Mouse (Mus musculus) intestine, embryonic 16.5 days (tissue): ENCODE data around the gene Fut11. TPM values are rescaled to one million over a fixed set of nuclear protein-coding genes. Genes with fewer than 3 reads are reported as not detected.

ENCODE experiments used
- ATAC-seq: fragments of 200-750 bp; cut with Nextera tagmentation; 2 replicates; pipeline ENCODE4 v1.8.0; 2017; ENCODE audit warnings: moderate TSS enrichment, moderate library complexity
- H3K27ac ChIP-seq: fragments of 300-500 bp; sonication (generic); 2 replicates; pipeline ENCODE4 v1.5.1; 2014; ENCODE audit warnings: mild to moderate bottlenecking, low read length
- H3K27me3 ChIP-seq: fragments of 300-500 bp; sonication (generic); replicated peaks from 2 replicates; pipeline ENCODE4 v1.6.1; 2014; ENCODE audit warnings: low read length, control low read depth, mixed read lengths; ENCODE audit not compliant: control insufficient read depth, insufficient read depth
- H3K36me3 ChIP-seq: fragments of 300-500 bp; sonication (generic); 2 replicates; pipeline ENCODE4 v1.6.1; 2014; ENCODE audit warnings: low read length, control low read depth; ENCODE audit not compliant: control insufficient read depth, insufficient read depth
- H3K4me1 ChIP-seq: fragments of 300-500 bp; sonication (generic); 2 replicates; pipeline ENCODE4 v1.6.1; 2014; ENCODE audit warnings: low read length, control low read depth, mixed read lengths; ENCODE audit not compliant: control insufficient read depth, insufficient read depth
- H3K4me2 ChIP-seq: fragments of 300-500 bp; sonication (generic); 2 replicates; pipeline ENCODE4 v1.6.1; 2014; ENCODE audit warnings: low read depth, low read length, control low read depth
- H3K4me3 ChIP-seq: fragments of 300-500 bp; sonication (generic); 2 replicates; pipeline ENCODE4 v1.5.1; 2014; ENCODE audit warnings: mild to moderate bottlenecking, low read length
- H3K9ac ChIP-seq: fragments of 300-500 bp; sonication (generic); 2 replicates; pipeline ENCODE4 v1.6.1; 2014; ENCODE audit warnings: low read depth, low read length
- H3K9me3 ChIP-seq: fragments of 300-500 bp; sonication (generic); 2 replicates; pipeline ENCODE4 v1.6.1; 2016; ENCODE audit warnings: low read length, control low read depth; ENCODE audit not compliant: control insufficient read depth
- WGBS: fragments of 180-500 bp; shearing (Covaris S2); extraction: QIAGEN DNeasy Blood & Tissue Kit; methylation state at CpG from one replicate; pipeline ENCODE4 v1.1.7; 2014; 5-methylcytosine and 5-hydroxymethylcytosine counted together
- polyA plus RNA-seq: library from polyadenylated mRNA; unstranded; fragments of >200 nt; fragmentation: Nextera tagmentation; extraction: Ambion mirVana; gene quantifications from 2 replicates; pipeline ENCODE4 v1.2.1, GENCODE M21; 2015

Gene Fut11
- polyA plus RNA-seq, 1 experiment from 2014 or later = 15.0 TPM

DNA sequence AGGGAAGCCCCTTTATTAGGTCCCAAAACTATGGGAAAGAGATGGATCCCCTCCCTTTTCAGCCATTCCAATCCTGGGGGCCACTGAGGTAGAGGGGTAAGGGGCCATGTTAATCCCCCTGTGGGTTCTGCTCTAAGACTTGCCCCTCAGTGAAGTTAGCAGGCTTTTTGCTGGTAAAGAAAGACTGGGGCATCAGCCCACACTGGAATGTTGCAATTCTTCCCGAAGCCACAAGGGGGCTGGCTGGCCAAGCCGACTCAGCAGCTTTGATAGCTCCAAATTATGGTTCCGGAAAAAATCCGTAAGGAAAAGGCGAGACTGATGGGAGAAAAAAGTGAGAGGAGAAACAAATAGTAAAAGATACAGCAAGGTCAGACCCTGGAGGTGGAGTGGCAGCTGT lies 29.3 kb downstream of the Fut11 start:
- H3K9me3 ChIP-seq = no peaks in the 10 kb centered on the region
- no peak overlapping the region for H3K4me2 ChIP-seq
- no peak for ATAC-seq
- no peak overlapping the region for H3K4me3 ChIP-seq
- WGBS = 19% methylated on average over 5 of the region's 5 CpGs
- no peaks in the 10 kb centered on the region for H3K27me3 ChIP-seq
- H3K27ac ChIP-seq = no peak overlapping the region
- peaks cover 31% of the 10 kb centered on the region for H3K36me3 ChIP-seq
- H3K9ac ChIP-seq = no peak overlapping the region
- peaks cover 7% of the 10 kb centered on the region for H3K4me1 ChIP-seq

GRCm38 (mm10) chr14:20725660-20726339 lies 31.0 kb downstream of the Fut11 start:
- ATAC-seq = peak; percentile 92
- H3K27ac ChIP-seq = peak overlapping the region; percentile 89
- 0 out of 2 replicates have a peak overlapping the region, but pooled peaks have one; percentile 6 for H3K9ac ChIP-seq
- H3K36me3 ChIP-seq = peaks cover 41% of the 10 kb centered on the region
- H3K9me3 ChIP-seq = no peaks in the 10 kb centered on the region
- H3K27me3 ChIP-seq = no peaks in the 10 kb centered on the region
- H3K4me1 ChIP-seq = peaks cover 7% of the 10 kb centered on the region
- H3K4me2 ChIP-seq = no peak overlapping the region
- 52% methylated on average over 6 of the region's 6 CpGs for WGBS
- no peak overlapping the region for H3K4me3 ChIP-seq

GRCm38 (mm10) chr14:20729871-20730270 lies 35.1 kb downstream of the Fut11 start:
- Histone ChIP-seq H3K9me3 (no peaks in the 10 kb centered on the region), H3K4me2 (no peak overlapping the region), H3K36me3 (peaks cover 26% of the 10 kb centered on the region), H3K27ac (no peak overlapping the region), H3K27me3 (no peaks in the 10 kb centered on the region), H3K9ac (no peak overlapping the region), H3K4me3 (no peak overlapping the region), H3K4me1 (peaks cover 18% of the 10 kb centered on the region)
- 94% methylated on average over 9 of the region's 9 CpGs for WGBS
- no peak for ATAC-seq

DNA sequence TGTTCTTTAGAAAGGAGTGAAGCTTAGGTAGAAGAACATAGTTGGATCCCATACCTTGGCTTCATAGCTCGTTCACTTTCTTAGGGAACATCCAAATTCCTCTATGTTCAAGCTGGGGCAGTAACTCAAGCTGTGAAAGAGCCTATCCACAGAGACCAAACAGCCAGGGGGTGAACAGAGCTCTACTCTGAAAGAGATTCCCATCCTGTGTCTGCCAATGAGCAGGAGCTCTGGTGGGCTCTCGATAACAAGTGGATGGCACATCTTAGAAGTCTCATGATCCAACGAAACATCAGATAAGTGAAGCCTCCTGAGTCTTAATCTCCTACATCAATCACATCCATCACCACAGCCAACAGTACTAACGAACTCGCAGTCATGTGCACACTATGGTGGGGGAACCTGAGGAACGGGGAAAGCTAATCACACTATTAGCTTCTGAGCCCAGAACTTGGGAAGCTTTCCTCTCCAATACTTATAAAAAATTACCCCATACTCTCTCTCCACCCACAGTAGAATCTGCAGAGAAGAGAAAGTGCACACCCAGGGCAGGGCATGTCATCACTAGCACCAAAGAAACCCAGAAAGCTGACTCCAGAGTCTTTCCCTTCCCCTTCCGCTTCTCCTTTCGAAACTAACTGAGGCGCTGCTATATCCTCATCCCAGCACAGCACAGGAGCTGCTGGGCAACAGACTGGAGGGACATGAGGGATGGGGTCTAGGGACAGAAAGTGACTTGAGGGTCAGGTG lies 36.3 kb downstream of the Fut11 start:
- H3K4me1 ChIP-seq = peaks cover 21% of the 10 kb centered on the region
- H3K27me3 ChIP-seq = no peaks in the 10 kb centered on the region
- H3K36me3 ChIP-seq = peaks cover 23% of the 10 kb centered on the region
- no peak for ATAC-seq
- no peak overlapping the region for H3K4me3 ChIP-seq
- H3K27ac ChIP-seq = no peak overlapping the region
- no peak overlapping the region for H3K9ac ChIP-seq
- H3K4me2 ChIP-seq = no peak overlapping the region
- 84% methylated on average over 9 of the region's 9 CpGs for WGBS
- no peaks in the 10 kb centered on the region for H3K9me3 ChIP-seq

- no peak for ATAC-seq
- peak overlapping the region; percentile 94 for H3K27ac ChIP-seq
- H3K9me3 ChIP-seq = no peaks in the 10 kb centered on the region
- H3K36me3 ChIP-seq = peaks cover 10% of the 10 kb centered on the region
- 40% methylated on average over 12 of the region's 12 CpGs for WGBS
- H3K4me1 ChIP-seq = peaks cover 30% of the 10 kb centered on the region
- H3K4me3 ChIP-seq = peak overlapping the region; percentile 85
- peak overlapping the region; percentile 92 for H3K4me2 ChIP-seq
- no peaks in the 10 kb centered on the region for H3K27me3 ChIP-seq
- peak overlapping the region; percentile 95 for H3K9ac ChIP-seq
These were observed 38.5 kb downstream of the Fut11 start for GRCm38 (mm10) chr14:20733041-20733951.

- peak within 1 kb of the TSS; percentile 94 for H3K27ac ChIP-seq
- H3K4me2 ChIP-seq = peak within 1 kb of the TSS; percentile 92
- H3K9ac ChIP-seq = peak within 1 kb of the TSS; percentile 95
- peaks cover 9% of the 10 kb centered on the region for H3K36me3 ChIP-seq
- WGBS = under 1% methylated on average over 81 of the region's 81 CpGs
- peaks cover 30% of the 10 kb centered on the region for H3K4me1 ChIP-seq
- H3K4me3 ChIP-seq = peak within 1 kb of the TSS; percentile 85
- ATAC-seq = peak; percentile 98
- no peaks in the 10 kb centered on the region for H3K27me3 ChIP-seq
- no peaks in the 10 kb centered on the region for H3K9me3 ChIP-seq
These were observed 39.4 kb downstream of the Fut11 start, which contains the start of gene Ndst2 for GRCm38 (mm10) chr14:20733952-20734774. Gene Ndst2, minus strand, starts transcription at chr14:20734562.

DNA sequence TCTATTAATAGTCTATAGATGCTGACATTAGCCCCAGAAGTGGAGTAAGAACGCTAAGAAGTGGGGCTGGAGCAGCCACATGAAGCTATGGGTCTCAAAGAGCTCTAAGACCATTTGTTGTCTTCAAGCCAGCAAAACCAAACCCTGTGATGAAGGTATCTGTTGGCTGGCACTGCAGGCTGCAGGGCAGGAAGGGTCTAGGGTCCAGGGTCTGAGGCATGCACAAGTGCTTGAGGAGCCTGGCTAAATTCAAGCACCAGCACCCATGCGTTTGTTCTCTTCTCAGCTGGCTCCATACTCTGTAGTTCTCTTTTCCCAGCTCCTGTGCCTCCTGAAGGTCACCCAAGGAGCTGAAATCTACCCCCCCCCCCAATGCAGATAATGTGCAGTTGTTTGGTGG lies 40.3 kb downstream of the Fut11 start:
- Histone ChIP-seq H3K36me3 (peaks cover under 1% of the 10 kb centered on the region), H3K4me3 (no peak overlapping the region), H3K4me1 (peaks cover 30% of the 10 kb centered on the region), H3K9ac (no peak overlapping the region), H3K27me3 (no peaks in the 10 kb centered on the region), H3K27ac (peak overlapping the region; percentile 68), H3K9me3 (no peaks in the 10 kb centered on the region), H3K4me2 (no peak overlapping the region)
- no peak for ATAC-seq
- WGBS = 64% methylated on average over 2 of the region's 2 CpGs

DNA sequence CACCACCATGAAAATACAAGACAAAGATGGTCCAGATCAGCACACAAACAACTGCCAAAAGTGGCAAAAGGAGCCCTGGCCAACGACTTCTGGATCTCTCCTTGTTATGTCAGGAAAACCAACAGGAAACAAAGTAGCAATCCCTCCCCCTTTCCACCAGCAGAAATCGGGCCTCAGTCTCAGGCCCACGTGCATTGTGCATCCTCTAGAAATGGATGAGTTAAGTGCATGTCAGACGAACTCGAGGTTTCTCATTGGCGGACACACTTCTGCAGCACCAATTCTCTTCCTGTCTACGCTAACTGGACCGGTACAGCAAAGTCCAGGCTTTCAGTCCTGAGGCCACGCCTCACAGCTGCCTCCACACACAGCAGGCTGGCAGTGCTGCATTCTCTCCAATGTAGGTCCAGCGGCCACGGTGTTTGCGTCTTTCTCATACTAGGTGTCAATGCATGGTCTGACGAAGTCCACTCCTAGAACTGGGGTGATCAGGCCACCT lies 41.2 kb downstream of the Fut11 start:
- H3K4me3 ChIP-seq = no peak overlapping the region
- no peak overlapping the region for H3K4me2 ChIP-seq
- no peak for ATAC-seq
- WGBS = 78% methylated on average over 13 of the region's 13 CpGs
- H3K4me1 ChIP-seq = peaks cover 30% of the 10 kb centered on the region
- no peaks in the 10 kb centered on the region for H3K9me3 ChIP-seq
- H3K9ac ChIP-seq = no peak overlapping the region
- H3K27ac ChIP-seq = peak overlapping the region; percentile 68; the same call in 1 of the 2 replicates
- no peaks in the 10 kb centered on the region for H3K27me3 ChIP-seq
- H3K36me3 ChIP-seq = no peaks in the 10 kb centered on the region; the same call in 1 of the 2 replicates
